Mouse (Mus musculus): ENCODE results near the gene Lrrc34.
A peak's percentile ranks its signal among the peaks of the same experiment; 100 is the strongest.

Lrrc34 gene

DNA sequence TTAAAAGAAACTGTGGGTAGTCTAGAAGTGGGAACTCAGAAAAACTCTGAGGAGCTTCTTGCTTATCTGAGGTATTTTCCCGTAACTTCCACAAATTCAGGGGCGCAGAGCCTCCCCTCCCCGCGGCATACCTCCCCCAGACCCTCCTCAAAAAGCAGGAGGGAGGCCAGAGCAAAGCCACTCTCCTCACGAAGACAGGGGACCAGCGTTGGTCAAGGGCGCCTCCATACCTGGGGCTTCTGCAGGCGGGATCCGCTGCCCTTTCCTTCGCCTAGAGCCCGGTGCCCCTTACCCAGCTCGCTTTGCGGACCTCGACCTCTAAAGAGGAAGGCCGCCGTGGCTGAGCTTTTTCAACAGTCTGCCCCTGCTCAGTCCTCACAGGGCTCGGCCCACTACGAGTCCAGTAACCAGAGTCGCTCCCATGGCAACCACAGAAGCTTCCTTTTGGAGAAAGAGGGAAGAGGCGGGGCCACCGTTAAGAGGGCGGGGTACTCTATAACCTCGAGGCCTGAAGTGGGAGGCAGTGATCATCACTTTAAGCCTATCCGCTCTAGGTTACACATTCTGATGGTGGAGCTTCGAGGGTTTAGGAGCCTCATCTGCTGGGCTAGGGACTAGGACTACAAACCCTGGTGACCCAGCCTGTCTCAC lies at the start of gene Lrrc34:
Gene Lrrc34 (minus strand): TSS at position 430 of the 651 bp plus-strand sequence.
- no peak for DNase-seq

DNA sequence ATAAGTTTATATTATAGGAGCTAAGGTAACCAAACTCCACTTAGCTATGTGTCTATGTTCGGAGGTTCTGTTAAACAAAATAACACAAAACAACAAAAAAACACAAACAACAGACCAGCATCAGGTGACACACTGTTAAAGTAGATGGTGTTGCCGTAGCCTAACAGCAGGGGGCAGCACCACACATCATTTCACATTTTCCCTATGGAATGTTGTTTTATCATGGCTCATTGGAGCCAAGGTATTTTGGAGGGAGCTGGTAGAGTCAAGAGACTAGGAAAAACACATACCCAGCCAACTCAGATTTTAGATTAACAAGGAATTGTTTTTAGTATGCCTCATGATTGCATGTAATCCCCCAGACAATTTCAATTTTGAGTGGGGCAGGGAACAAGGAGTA lies 48.7 kb upstream of the Lrrc34 start:
- peak; percentile 8 for DNase-seq

DNA sequence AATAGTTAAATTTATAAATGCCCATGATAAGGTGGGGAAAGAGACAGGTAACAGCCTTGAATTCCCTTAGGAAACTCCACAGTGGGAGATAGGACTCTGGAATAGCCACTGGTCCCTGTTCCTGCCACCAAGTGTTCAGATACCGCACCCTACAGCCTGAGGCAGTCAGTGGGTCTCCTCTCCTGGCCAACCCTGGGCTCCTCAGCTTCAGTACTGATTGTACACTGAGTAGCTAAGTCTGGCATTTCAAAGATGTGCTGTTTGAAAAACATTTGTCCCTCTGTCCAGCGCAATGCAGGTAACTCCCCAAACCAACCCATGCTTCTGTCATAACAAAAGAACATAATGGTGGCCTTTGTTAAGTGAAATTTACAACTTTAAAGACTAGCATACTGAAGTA lies 48.0 kb upstream of the Lrrc34 start:
- no peak for DNase-seq

DNA sequence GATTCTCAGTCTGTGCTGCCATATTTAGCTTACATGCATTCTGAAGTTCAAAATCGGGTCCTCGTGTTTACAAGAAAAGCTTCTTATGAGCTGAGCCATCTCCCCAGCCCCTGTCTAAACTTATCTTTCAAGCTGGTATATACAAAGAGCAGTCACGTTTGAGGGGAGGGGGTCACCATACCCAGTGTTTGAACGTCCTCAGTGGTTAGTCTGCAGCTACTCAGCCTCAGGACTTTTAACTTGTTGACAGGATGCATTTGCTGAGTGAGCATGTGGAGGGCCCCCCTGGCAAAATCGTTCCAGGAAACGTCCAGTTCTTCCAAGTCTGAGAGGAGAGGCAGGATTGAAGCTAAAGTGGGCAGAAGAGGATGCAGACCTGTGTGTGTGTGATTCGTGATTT lies 43.3 kb upstream of the Lrrc34 start:
- DNase-seq: no peak

DNA sequence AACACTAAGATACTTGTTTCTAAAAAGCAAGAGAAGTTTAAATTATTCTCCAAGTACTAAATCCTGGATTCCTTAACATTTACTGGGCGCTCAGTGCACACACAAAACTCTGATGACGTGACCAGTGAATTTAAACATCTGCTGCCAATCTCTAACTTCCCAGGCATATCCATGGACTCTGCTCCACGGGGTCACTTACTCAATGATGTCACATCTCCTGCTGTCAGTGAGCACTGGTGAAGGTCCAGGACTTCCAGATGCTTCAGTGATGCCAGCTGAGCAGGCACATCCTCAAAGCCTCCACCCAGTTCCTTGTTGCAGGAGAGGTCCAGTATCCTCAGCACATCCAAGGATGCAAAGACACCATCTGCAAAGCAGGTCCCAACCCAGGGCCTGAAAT lies 39.5 kb upstream of the Lrrc34 start:
- DNase-seq: no peak

DNA sequence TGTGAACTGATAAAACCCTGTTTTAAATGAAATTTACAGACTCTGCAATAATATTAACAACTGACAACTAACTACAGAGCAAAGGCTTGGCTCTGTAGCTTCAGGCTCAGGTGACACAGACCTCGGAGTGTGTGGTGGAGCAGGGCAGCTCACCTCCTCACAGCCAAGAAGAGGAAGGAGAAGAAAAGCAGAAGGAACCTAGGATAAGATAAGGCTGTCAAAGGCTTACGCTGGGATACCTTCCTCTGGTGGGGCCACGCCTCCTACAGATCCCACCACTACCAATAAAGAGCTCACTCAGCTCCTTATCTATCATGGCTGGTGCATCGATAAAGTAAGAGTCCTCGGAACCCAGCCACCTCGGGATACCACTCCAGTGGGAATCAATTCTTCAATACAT lies 35.5 kb upstream of the Lrrc34 start:
- DNase-seq: no peak

DNA sequence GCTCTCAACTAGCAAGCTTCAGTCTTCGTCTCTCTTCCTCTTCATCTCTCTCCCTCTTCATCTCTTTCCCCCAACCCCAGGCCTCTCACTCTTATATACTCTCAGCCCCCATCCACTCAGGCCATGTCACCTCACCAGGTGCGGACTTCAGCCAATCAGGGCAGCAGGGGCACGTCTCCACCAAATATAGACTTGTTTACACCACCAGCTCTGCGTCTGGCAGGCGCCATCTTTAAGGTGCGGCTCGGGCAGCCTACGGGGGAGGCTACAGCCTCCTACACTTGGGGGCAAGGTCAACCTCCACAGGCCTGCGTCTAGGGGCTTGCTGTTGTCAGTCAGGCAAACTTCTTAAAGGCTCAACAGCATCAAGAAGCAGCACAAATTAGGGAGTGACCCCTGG lies 10.8 kb upstream of the Lrrc34 start:
- DNase-seq: no peak

DNA sequence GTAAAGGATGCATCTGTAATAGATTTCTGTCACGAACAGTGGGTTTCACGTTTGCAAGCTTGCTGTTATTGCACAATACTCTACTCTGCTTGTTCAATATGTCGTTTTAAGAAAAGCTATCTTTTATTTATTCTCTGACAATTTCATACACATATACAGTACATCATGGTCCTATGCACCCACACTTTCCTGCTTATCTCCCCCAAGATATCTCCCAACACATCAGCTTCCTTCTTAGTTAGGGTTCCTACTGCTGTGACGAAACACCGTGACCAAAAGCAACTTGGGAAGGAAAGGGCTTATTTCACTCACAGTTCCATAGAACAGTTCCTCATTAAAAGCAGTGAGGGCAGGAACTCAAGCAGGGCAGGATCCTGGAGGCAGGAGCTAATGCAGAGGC lies 8.3 kb upstream of the Lrrc34 start:
- DNase-seq: no peak

DNA sequence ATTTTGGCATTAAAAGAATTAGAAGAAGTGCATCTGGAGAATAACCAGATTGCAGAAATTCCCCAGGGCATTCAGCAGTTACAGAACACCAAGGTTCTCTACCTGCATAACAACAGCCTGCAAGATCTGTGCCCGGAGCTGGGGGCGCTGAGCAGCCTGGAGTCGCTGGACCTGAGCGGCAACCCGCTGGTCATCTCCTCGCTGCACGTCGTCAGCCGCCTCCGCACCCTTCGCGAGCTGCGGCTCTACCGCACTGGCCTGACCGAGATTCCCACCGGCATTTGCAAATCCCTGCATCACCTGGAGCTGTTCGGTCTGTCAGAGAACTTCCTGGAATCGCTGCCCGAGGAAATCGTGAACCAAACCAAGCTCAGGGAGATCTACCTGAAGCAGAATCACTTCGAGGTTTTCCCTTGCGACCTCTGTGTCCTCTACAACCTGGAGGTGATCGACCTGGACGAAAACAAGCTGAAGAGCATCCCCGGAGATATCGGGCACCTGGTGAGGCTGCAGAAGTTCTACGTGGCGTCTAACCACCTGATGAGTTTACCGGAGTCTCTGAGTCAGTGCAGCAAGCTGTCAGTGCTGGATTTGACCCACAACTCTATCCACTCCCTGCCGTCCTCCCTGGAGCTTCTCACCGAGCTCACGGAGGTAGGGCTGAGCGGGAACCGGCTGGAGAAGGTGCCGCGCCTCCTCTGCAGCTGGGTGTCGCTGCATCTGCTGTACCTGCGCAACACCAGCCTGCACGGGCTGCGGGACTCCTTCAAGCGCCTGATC lies 2.6 kb upstream of the Lrrc34 start:
- no peak for DNase-seq

DNA sequence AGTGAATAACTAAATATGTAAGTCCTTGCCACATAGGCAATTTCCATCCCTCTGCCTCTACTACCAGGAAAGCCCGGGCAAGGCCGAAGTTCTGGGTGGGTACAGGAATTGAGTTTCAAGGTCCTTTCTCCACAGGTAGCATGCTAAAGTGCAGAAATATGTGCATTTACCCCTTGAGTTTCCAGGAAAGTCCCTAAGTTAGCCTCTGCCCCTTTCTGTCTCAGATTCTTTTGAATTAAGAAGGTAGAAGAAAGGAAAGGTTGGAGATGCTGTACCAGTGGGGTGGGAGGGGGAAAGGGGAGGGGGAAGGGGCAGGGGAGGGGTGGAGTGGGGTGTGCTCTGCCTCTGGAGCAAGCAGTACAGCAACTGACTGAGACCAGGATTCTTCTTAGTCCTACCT lies 797 bp upstream of the Lrrc34 start:
- DNase-seq: no peak

DNA sequence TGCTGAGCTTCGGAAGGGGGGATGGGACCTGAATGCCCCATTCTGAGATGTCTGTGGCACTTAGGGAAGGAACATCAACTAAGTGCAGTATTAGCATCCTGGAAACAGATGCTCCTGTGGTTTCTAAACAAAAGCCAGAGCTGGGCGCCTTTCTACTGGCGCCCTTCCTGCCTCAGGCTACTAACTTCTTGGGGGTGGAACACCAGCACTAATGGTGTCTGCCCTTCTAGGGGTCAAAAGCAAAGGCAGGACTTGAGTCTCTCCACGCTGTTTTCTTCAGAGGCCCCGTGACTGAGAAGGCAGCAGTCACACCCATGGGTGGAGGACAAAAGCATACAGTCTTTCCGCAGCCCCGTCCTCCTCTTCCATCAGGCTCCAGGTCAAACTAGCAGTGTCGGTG lies 908 bp downstream of the Lrrc34 start:
- DNase-seq: no peak

DNA sequence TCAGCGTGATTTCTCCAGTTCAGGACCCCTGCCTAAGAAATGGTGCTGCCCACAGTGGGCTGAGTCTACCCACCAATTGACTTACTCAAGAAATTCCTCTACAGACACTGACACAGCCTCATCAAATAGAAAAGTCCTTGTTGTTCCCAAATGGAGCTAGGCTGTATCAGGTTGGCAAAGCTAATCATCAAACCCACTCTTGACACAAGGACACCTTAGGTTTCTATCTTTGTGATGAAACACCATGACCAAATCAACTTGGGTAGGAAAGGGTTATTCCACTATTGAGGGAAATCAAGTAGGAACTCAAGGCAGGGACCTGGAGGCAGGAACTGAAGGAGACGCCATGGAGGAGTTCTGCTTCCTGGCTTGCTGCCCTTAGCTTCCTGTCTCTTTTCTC lies 3.5 kb downstream of the Lrrc34 start, which contains the start of gene Lrriq4:
Gene Lrriq4 (plus strand): TSS at position 301 of the 400 bp plus-strand sequence.
- no peak for DNase-seq

DNA sequence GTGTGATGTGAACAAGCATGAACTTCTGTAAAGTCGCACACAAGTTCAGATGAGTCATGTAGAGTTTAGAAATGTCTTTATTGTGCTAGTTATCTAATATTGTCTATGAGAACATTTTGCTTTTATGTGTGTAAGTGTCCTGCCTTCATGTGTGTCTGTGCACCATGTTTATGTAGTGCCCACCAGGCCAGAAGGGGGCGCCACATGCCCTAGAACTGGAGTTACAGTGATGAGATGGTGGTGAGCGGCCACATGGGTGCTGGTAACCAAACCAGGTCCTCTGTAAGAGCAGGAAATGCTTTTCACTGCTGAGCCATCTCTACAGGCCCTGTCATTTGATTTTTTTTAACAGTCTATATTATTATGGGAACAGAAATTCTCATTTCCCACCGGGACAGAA lies 12.0 kb downstream of the Lrrc34 start:
- no peak for DNase-seq

DNA sequence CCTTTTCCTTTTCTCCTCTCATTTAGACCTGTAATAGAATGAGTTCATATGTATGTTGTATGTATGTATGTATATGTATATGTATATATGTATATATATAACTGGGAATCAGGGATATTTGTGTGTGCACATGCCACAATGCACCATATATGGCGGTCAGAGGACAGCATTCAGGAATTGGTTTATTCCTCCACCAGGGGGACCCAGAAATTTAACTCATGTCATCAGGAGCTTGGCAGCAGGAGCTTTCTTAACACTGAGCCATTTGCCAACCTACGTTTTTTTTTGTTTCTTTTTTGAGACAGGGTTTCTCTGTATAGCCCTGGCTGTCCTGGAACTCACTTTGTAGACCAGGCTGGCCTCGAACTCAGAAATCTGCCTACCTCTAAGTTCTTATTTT lies 14.0 kb downstream of the Lrrc34 start:
- DNase-seq: no peak

DNA sequence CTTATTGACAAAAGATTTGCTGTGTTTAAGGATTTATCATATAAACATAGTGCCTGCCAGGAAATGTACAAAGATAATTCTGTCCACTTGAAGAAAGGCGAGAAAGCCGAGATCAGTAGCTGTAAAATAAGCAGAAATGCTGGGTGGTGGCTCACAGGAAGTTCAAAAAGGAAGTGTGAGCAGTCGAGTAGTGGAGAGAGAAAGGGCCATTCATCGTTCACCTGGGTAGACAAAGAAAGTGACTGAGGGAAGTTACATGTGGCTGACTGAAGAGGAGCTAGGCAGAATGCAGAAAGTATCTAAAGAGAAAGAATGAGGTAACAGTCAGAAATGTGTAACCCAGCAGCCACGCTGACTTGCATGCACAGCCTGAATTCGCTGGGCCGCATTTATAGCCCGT lies 27.5 kb downstream of the Lrrc34 start:
- no peak for DNase-seq

DNA sequence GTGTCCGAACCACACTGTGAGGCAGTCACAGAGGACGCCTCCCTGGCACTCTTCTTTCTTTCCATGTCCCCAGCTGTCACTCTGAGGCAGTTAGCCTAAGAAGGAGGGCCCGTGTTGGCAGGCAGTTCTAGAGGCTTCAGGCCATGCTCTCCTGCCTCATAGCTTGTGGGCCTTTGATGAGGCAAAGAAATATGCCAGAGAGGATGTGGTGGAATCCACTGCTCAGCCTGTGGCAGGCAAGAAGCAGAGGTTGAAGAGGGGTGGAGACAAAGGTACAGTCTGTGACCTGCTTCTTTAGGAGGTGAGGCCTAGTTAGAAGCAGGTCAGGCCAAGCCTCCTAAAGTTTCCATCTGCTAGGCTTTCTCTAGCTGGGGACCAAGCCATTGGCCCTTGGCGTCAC lies 36.7 kb downstream of the Lrrc34 start:
- no peak for DNase-seq

DNA sequence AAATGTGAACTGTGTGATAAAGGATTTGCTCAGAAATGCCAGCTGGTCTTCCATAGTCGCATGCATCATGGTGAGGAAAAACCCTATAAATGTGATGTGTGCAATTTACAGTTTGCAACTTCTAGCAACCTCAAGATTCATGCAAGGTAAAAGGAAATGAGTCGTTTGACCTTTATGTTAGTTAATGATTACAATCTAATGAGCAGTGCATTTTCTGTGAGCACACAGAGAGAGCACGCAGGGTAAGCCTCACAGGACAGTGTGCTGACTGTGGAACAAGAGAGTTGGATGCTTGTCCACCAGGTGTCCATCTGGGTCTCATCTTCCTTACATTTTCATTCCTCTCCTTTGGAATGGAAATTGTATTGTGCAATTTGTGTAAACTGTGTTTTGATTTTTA lies 38.7 kb downstream of the Lrrc34 start:
- DNase-seq: no peak

DNA sequence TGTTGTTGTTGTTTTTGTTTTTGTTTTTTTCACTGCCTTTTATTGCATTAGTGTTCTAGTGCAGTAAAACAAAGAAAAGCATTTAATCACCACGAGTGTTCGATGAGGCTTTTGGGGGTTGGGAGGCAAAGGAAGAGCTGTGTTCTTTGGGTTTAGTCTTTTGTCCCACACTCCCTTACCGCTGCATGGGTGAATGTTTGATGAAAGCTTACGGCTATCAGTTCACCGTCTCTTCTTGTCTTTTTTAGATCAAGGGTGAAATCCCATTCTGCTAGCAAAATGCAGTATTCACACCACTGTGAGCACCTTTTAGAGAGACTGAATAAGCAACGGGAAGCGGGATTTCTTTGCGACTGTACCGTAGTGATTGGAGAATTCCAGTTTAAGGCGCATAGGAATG lies 44.4 kb downstream of the Lrrc34 start:
- DNase-seq: no peak

DNA sequence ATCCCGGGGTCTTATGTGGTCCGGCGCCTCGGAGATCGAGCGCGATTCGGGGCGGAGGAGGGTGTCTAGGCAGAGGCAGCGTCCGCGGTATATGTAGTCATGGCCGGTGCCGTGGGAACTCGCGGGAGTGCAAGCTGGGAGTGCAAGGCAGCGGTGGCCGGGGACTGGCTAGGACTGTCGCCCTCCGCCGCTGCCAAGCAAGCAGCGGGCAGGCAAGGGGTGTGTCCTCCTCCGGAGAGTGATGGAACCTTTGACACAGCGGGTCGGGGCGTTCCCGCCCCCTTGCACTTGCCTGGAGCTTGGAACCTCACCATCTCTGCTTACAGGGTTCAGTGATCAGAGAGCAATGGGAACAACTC lies 45.0 kb downstream of the Lrrc34 start:
- DNase-seq: no peak

DNA sequence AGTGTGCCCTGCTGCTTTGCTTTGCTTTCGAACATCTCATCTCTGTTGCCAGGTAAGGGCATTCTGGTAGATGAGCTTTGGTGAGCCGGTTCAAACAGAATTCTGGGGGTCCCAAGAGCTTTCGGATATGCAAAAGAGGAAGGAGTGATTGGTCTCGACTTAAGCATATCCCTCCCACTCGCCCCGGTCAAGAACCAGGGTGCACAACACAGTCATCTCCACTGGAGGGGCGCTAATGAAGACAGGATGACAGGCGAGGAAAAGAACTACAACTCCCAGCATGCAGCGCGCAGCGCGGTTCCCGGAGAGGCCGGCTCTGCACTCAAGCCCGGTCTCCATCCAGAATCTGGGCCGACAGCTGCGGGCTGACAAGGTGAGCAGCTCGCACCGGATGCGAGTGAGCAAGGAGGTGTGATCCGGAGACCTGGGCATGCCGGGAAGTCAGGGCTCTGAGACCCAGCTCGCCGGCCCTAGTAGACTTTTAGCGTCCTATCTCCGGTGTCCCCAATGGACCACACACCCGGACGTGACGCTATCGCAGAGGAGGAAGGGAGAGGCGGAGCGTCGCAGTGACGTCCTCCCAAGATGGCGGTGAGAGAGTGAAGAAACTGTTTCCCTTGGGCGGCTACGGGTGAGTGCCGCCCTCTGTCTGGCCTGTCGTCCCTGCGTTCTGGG lies 45.5 kb downstream of the Lrrc34 start, which contains the start of gene Mynn:
Gene Mynn (plus strand): TSS at position 1 of the 675 bp plus-strand sequence.
- peak; percentile 98 for DNase-seq

DNA sequence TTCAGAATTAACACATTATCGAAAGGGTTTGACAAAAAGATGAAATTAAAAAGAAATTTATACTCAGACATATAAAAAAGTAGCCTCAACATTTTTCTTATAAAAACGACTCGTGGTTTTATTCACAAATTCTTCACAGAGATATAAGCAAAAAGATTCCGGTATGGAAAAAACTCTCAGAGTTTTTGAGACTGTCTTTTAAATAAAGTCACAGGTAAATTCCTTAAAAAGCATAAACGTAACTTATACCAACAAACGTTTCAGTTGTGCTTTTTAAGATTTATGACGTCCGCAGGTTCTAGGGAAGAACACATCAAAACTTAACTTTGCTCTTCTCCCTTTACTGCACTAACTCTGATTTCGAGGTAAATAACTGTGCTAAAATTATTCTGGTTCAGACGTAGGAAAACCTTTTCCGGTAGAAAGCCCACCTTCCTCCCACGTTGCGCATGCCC lies 46.0 kb downstream of the Lrrc34 start:
- DNase-seq: no peak

DNA sequence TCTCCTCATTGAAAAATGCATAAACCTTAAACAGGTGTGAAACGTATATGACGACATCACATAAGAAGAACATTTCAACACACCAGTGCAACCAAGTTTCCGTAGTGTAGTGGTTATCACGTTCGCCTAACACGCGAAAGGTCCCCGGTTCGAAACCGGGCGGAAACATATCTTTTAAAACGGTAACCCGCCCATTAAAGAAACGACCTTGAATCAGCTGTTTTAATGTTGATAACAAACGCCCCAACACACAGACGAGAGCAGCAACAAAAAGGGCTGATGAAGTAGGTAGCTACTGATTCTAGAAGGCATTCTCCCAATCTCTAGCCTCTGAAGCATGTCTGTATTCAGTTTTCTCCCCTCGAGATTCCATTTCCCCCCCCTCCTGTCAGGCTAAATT lies 46.5 kb downstream of the Lrrc34 start:
- DNase-seq: peak; percentile 88

DNA sequence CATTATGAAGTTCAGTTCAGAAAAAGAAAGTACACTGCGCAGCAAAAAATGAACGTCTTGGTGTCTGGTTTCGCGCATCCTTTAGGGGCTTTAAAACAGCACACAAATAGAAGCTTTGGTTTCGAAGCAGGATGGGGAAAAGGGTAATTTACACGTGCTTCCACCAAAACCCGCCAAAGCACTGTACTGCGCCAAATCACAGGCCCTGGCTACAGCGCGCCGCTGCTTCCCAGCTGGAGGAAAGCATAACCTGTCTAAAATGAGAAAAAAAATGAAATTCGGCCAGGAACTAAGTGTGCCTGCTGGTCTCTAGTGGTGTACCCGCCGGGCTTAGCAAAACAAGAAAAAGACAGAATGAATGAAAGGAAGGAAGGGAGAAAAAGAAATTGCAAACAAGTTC lies 47.0 kb downstream of the Lrrc34 start:
- DNase-seq: peak; percentile 77
